Mouse (Mus musculus): ENCODE measurements around the gene Dstn.

Dstn gene

DNA sequence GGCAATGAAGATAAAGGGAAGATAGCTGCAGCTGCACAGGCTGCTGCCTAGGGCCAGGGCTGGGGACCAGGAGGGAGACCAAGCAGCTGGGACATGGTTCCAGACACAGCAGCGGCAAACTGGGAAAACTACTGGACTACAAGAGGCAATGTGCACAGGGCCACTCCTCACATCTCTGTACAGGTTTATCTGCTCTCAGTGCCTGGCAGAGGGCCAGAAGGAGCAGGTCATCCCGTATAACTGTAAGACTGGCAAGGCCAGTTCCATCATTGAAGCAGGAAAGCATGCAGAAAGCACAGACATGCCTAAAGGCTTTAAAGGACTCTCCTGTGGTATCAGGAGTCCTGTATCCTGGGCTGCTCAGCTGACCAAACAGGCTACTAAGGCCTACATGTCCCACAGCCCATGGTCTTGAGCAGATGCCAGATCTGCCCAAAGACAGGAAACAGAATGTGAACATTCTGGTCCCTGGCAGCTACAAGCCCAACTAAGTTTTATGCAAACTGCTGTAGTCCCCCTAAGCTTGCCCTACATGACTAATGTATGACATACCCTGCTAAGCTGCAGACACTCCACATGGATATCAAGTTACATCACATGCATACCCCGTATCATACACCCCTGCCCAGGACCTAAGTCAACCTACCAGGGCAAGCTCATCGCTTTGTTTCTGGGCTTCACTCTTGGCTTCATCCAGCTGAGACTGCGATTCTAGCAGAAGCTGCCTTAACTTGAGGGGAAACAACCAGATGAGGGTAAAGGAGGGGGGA is 36.6 kb downstream of the Dstn start:
- no peak for ATAC-seq (ENCODE audit: insufficient number of reproducible peaks, low FRiP score, low TSS enrichment)

DNA sequence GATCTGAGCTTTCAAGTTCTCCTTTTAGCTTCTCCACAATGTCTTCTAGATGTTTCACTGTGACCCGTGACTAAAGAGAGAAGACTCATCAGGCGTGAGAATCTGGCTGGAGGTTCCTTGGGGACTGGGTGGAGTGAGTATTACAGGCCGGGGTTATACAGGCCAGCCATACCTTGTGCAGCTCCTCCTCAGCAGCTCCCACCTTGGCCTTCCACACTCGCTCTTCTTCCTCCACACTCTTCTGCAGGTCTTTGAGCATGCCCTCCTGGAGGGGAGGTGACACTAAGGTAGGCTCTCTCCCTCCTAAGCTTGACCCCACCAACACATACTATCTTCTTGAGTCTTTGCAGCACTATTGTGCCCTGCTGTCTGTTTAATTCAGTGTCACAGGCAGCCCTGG is 38.8 kb downstream of the Dstn start:
- no peak for ATAC-seq (ENCODE audit: insufficient number of reproducible peaks, low FRiP score, low TSS enrichment)

DNA sequence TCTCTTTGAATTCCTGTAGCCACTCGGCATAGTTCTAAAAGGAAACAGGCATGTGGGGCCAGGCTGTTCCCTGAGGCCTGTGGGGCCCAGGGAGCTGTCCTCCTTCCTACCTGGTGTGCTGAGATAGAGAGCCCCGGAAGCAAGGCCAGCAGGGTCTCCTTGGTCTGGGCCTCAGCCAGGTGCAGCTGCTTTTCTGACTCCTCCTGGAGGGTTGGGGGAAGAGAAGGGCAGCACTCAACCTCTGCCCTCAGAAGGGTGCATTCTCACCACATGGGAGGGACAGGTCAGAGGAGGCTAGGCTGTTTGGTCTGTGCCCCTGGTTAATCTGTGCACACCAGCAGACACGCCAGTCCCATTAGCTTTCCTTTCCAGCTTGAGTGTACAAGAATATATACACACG is 39.9 kb downstream of the Dstn start:
- ATAC-seq (ENCODE audit: insufficient number of reproducible peaks, low FRiP score, low TSS enrichment) = no peak

DNA sequence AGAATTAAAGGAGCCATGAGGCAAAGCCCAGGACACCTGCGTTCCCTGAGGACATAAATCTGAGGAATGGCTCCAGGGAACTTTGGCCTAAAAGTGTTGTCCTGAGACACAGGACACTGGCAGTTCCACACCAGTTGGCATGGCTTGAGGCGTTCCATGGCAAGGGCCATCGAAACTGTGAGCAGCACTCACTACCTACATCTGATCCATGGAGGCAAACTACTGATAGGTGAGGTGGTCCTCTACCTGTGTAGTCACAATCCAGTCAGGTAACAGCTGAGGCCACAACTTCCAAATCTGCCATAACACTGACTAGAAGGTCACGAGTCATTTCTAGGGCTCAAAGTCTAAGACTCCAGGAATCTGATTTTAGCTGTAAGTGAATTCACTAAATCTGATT is 40.6 kb downstream of the Dstn start:
- ATAC-seq (ENCODE audit: insufficient number of reproducible peaks, low FRiP score, low TSS enrichment) = no peak

DNA sequence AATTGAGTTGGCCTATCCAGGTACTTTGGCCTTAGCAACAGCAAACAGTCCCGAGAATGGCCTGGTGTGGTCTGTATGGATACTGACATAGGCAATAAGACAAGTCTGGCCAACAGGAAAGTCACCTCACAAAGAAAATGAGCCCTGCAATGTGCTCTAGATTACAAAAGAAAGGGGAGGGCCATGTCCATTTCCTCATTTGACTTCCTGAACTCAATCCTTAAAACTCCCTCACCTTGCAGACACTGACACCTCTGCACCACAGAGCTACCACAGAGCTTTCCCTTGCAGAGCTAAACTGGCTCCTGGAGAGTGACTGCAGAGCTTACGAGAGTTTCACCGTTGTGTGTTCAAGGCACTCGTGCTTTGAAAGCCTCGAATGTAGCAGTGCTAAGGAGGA is 47.1 kb downstream of the Dstn start:
- ATAC-seq (ENCODE audit: insufficient number of reproducible peaks, low FRiP score, low TSS enrichment) = no peak

DNA sequence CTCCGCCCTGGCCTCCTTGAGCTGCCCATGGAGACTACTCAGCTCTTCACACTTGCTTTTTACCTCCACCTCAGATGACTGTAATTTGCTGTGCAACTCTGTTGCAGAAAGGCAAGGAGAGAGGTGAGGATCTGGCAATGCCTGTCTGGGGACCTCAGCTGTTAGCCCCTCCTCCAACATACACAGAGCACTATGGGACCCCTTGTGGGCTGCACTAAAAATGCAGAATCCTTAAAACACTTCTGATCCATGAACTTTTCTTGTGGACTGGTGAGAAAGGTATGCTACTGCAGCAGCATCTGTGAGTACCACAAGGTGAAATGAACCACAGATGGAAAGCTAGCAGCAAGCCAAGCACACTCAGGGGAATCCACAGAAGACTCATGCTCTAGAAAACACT is 48.2 kb downstream of the Dstn start:
- ATAC-seq (ENCODE audit: insufficient number of reproducible peaks, low FRiP score, low TSS enrichment) = no peak

DNA sequence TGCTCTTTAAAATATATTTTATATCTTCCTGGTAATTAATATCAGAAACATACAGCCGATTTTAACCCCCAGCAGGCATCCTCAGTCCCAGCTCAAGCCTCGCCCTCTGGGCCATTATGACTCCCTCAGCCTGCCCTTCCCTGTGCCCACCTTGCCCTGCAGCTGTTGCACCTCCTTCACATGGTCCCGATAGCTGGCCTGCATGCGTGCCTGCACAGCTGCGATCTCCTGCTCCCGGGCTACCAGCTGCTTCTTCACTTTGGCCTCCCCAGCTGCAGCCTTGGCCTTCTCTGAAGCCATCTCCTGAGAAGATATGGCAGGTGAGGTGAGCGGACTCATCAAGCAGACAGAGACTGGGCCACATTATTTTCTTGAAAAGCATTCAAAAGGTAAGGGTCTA is 54.1 kb downstream of the Dstn start:
- ATAC-seq (ENCODE audit: insufficient number of reproducible peaks, low FRiP score, low TSS enrichment) = no peak

DNA sequence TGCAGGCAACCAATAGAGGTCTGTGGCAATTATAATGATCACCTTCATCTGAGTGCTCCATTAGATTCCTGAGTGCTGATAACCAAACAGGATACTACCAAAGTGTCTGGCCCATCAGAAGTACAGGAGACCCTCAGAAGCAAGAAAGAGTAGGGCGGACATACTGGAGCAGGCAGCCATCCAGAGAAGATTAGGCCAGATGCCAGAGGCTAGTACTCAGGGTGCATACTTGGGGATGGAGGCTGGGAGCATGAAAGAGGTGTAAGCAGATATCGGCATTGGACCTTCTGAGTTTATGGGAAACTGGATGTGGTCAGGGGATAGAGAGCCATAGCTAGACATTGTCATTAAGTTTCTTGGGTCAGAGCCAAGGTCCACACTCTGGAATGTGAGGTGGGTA is 55.7 kb downstream of the Dstn start:
- no peak for ATAC-seq (ENCODE audit: insufficient number of reproducible peaks, low FRiP score, low TSS enrichment)

DNA sequence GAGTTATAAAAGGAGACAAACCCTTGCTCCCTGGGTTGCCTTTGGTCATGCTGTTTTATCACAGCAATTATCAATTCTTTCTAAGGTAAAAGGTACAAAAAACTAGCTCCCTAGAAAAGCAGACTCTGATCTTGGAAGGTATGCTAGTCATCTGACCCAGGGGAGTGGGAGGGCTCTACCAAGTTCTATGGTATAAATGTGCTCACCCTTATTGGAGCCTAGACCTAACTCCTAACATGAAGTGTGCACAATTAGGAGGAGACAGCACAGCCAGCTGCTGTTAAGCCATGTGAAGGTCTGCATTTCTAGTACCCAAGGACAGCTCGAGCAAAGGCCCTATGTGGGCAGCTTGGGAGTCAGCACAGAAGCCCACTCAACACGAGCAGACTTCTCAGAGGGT is 56.8 kb downstream of the Dstn start:
- no peak for ATAC-seq (ENCODE audit: insufficient number of reproducible peaks, low FRiP score, low TSS enrichment)

DNA sequence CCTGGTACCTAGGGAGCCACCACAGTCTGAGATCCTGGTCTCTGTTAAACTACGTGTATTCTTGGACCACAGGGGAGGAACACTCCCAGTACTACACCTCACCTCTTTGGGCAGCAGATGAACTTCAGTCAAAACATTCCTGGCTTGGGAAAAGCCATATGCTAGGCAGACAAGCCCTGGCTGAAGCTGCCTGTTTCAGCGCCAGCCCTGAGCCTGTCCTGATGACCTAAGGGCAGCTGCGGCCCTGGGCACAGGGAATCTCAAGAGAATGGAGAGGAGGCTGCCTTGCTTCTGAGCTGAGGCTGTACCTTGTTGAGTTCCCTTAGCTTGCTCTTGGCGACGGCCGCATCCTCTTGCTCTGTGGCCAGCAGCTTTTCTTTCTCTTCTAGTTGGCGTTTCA is 58.0 kb downstream of the Dstn start:
- peak; percentile 88 for ATAC-seq (ENCODE audit: insufficient number of reproducible peaks, low FRiP score, low TSS enrichment)

DNA sequence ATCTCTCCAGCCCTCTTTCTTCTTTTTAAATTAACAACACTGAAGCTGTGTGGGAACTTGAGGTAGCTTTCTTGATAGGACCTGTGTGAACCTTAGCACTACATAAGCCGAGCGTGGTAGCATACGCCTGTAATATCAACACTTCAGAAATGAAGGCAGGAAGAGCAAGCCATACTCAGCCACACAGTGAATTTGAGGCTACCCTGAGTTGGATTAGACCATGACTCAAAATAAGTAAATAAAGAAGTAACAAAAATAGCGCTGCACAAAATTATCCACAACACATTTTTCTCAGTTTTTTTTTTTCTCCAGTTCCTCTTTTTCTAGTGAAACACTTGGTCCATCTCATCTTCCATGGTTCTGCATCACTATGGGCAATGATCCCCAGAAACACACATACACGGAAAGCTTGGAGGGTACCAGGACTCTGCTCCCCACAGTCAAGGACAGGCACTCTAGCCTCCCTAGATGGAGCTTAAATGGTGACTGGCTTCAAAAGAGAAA is 60.1 kb downstream of the Dstn start:
- ATAC-seq (ENCODE audit: insufficient number of reproducible peaks, low FRiP score, low TSS enrichment) = no peak

DNA sequence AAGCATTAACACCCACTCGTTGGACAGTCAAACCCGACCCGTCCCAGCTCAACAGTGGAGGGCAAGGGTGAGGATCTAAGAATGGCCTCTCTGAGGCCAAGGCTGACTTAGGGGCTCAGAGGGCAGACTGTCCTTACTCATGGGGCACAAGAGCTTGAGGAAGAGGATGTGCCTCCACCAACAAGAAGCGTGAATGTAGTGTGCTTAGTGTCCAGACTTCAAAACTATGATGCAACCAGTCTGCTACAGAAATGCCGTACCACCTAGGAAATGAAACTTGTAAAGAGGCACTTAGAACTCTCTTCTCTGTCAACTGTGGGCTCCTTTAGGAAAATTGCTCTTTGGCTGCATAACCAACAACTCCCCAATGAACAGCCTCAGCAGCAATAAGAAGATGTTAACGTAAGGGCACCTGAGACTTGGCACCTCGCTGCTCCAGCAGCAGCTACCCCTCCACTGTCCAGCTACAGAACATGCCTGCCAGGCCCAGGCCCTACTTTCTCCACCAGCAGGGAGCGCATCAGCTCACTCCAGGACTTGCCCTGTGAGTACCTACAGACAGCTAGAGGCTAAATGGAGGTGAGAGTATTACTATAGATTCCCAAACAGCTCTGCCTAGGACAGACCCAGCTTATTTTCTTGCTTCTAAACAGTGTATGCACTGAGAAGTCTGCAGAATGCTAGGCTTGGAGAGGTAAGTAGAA is 63.5 kb downstream of the Dstn start:
- ATAC-seq (ENCODE audit: insufficient number of reproducible peaks, low FRiP score, low TSS enrichment) = no peak

DNA sequence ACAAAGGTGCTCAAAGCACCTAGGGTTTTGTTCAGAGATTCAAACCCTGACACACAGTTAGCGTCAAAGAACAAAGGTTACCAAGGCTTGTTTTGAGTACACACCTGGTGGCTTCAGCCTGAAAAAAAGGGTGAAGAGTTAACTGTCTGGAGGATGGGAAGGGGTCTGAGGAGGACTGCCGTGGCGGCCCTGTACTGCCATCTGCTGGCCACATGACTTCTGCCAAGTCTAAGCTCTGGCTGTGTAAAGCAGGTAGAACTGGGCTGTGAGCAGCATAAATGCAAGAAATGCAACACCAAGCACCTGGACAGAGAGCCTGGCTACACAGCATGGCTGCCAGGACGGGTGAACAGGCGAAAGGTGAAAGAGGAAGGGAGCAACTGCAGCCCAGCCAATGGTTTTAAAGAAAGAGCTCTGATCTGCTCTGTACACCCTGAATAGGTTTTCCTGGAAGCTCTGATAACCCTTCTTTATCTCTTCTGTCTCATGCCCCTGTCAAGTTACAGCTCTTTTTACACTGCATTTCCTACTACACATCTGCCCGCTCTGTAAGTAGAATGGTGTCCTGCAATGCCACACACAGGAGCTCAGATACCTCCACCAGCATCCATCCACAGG is 65.8 kb downstream of the Dstn start:
- ATAC-seq (ENCODE audit: insufficient number of reproducible peaks, low FRiP score, low TSS enrichment) = peak; percentile 54

DNA sequence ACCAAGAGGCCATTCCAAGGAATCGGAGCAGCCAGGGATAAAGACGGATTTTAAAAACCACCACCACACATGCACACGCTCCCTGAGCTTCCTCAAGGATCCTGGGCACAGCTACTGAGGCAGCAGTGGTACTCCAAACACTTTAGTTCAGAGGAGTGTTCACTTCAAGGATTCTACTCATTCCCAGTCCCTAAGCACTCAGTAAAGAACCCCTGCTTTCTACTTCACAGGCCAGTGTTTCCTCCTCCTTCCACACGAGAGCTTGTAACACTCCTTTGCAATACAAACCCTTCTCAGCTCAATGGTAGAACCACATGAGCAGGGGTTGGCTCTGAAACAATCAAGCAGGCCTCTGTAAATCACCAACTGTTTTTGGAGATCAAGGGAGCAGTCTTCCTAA is 67.0 kb downstream of the Dstn start:
- no peak for ATAC-seq (ENCODE audit: insufficient number of reproducible peaks, low FRiP score, low TSS enrichment)

DNA sequence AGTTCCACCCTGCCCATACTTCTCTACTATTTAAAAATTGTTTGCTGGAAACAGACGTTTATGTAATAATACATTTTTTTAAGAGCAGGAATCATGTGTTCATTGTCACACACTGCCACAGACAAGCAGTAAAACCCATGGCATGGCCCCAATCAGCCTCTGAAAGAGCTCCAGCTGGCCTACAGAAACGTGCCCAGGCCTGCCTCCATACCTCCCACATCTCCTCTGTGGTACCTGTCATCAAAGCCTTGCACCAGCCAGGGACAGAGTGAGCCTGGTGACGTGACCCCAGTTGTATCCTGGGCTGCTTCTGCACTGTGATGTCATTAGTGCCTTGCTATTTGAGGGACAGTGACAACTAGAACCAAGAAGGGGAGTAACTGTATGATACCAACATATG is 67.8 kb downstream of the Dstn start:
- ATAC-seq (ENCODE audit: insufficient number of reproducible peaks, low FRiP score, low TSS enrichment) = no peak

DNA sequence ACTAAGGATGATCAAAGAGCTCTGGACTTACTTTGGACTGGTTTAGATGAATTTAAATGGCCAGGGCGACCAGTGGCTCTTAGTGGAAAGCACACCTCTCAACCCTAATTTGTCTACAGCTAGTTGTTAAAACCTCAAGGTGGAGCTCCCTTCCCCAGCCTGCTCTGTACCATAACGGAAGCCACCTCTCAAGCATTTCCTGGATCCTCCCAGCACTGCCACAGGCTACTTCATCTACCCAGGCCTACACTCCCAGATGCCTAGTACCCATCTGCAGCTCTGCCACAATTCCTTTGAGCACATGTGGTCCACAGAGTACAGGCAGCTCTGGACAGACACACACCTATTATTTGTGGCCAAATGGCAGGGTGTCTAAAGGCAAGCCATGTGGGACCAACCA is 68.4 kb downstream of the Dstn start:
- no peak for ATAC-seq (ENCODE audit: insufficient number of reproducible peaks, low FRiP score, low TSS enrichment)

DNA sequence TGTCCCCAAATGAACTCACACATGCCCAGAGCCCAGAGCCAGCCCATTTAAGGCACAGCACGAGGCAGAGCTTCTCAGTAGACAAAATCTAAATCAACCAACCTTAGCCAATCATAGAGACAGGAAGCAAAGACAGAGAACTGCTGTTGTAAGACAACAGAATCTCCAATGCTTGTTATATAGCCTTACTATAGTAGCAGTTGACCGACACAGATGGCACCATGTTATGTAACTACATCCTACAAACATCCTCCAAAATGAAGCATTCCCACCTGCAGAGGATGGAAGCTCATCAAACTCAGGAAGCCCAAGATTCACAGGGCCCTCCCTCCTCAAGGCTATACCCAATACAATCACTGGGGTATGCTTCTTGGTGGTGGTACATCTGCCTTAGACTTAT is 72.4 kb downstream of the Dstn start:
- peak; percentile 43; the same call in 1 of the 2 replicates for ATAC-seq (ENCODE audit: insufficient number of reproducible peaks, low FRiP score, low TSS enrichment)

DNA sequence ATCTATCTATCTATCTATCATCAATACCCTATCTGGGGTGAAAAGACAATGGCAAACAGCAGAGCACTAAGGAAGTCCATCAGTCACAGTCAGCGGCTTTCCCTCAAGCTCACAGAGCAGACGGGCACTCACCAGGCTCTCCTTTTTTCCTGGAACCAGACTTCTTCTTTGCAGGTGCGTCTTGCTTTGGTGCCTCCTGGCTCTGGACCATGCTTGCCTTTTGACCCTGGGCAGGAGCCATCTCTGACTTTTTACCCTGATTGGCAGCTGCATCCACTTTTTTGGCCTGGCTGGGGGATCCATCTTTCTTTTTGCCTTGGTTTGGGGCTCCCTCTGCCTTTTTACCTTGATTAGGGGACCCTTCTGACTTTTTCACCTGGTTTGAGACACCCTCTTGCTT is 72.9 kb downstream of the Dstn start:
- ATAC-seq (ENCODE audit: insufficient number of reproducible peaks, low FRiP score, low TSS enrichment) = no peak

DNA sequence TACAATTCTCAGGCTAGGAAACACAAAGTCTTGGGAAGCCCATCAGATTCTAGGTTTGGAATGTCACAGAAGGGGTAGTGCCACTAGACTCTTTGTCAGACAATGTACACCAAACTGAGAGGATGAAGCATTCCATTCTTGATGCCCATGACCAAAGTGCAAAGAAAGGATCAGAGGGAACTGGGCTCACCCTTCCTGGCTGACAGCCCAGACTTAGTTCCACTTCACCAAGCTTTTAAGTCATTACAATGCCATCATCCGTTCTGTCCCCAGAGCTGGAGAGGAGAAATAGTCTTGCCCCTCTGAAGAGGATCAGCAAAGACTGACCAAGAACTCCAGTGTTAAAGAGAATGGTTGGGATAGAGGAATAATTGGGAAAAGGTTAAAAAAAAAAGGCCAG is 75.9 kb downstream of the Dstn start:
- ATAC-seq (ENCODE audit: insufficient number of reproducible peaks, low FRiP score, low TSS enrichment) = no peak

DNA sequence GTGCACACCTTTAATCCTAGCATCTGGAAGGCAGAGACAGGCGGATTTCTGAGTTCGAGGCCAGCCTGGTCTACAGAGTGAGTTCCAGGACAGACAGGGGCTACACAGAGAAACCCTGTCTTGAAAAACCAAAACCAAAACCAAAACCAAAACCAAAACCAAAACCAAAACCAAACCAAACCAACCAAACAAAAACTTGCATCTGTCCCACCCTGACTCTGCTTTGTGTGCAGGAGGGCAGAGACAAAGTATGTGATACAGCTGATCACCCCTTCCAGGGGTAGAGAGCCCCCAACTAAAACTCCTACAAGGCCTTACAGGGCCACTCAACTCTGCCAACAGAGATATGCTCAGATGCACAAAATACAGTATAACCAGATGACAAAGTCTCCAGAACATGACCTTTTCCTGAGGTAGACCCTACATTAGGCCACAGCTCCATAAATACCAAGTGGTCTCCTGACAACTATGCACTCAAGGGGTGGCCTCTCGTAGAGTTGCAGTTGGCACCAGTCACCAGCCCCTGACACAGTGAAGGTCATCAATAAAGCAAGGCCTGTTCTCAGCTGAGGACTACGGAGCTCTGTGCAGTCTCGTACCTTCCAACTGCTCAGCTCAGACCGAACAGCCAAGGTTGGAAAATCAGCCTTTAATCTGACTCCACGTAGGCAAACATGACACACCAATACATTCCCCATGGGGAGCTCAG is 77.0 kb downstream of the Dstn start:
- no peak for ATAC-seq (ENCODE audit: insufficient number of reproducible peaks, low FRiP score, low TSS enrichment)
